Mouse (Mus musculus) ZHBTc4 (cell line): ENCODE measurements around the gene Lhx3.

Source experiments
- DNase-seq: peaks from one replicate; pipeline ENCODE4 v3.0.0-alpha.2; 2011; ENCODE audit warnings: low read depth, low spot score

Lhx3 gene

GRCm38 (mm10) chr2:26201926-26202848 is 5.9 kb downstream of the Lhx3 start:
- peak; percentile 48 for DNase-seq

- peak; percentile 26 for DNase-seq
These were observed 9.6 kb downstream of the Lhx3 start for GRCm38 (mm10) chr2:26198488-26198887.

- no peak for DNase-seq
These were observed 13.3 kb downstream of the Lhx3 start for GRCm38 (mm10) chr2:26194552-26195339.

- DNase-seq: no peak
These were observed 19.6 kb downstream of the Lhx3 start for GRCm38 (mm10) chr2:26188517-26188916.

- DNase-seq: no peak
These were observed 23.7 kb downstream of the Lhx3 start for GRCm38 (mm10) chr2:26184352-26184751.

- peak; percentile 43 for DNase-seq
These were observed 25.4 kb downstream of the Lhx3 start for GRCm38 (mm10) chr2:26182646-26183045.

- DNase-seq: no peak
These were observed 30.9 kb downstream of the Lhx3 start for GRCm38 (mm10) chr2:26177189-26177588.

GRCm38 (mm10) chr2:26176731-26177130 is 31.4 kb downstream of the Lhx3 start:
- DNase-seq: no peak

GRCm38 (mm10) chr2:26175191-26175590 is 32.9 kb downstream of the Lhx3 start:
- no peak for DNase-seq

GRCm38 (mm10) chr2:26172166-26172565 is 35.9 kb downstream of the Lhx3 start:
- no peak for DNase-seq

GRCm38 (mm10) chr2:26170376-26170775 is 37.7 kb downstream of the Lhx3 start:
- DNase-seq: no peak

GRCm38 (mm10) chr2:26168843-26169579 is 39.1 kb downstream of the Lhx3 start:
- no peak for DNase-seq

GRCm38 (mm10) chr2:26166890-26167289 is 41.2 kb downstream of the Lhx3 start:
- DNase-seq: no peak

GRCm38 (mm10) chr2:26158064-26158463 is 50.0 kb downstream of the Lhx3 start:
- DNase-seq: no peak

GRCm38 (mm10) chr2:26156191-26156977 is 51.7 kb downstream of the Lhx3 start:
- DNase-seq: no peak

- no peak for DNase-seq
These were observed 52.4 kb downstream of the Lhx3 start for GRCm38 (mm10) chr2:26155737-26156136.

GRCm38 (mm10) chr2:26154586-26154985 is 53.5 kb downstream of the Lhx3 start:
- DNase-seq: no peak

- peak; percentile 80 for DNase-seq
These were observed 54.2 kb downstream of the Lhx3 start for GRCm38 (mm10) chr2:26153909-26154340.

- peak; percentile 66 for DNase-seq
These were observed 54.8 kb downstream of the Lhx3 start for GRCm38 (mm10) chr2:26153295-26153694.
